Mouse (Mus musculus): ENCODE results near the gene Cyp2c23.

DNA sequence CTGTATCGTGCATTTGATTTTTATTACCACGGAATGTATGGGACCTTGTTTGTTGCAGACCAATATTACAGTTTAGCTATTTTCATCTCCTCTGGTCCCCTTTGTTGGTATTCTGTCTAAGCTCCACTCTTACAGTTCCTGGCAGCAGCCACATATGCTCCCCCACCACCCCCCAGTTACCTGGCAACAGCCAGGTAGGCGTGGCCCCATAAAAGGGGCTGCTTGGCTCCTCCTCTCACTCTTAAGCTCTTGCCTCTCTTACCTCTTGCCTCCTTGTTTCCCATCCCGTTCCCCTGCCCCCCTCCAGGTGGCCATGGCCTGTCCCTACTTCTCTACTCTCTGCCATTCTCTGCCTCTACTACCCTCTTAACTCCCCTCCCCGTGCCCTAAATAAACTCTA is 42.2 kb upstream of the Cyp2c23 start:
- TF ChIP-seq CTCF (conservative IDR thresholded peaks at IDR 0.05; ENCODE audit: insufficient read depth, insufficient read length, low read depth, low read length) (no peak), POLR2A (IDR thresholded peaks at IDR 0.05; ENCODE audit: low read depth, low read length) (no peak)
